Mouse (Mus musculus): ENCODE results near the gene Rabep2. TPM values are rescaled to one million over a fixed set of nuclear protein-coding genes. Genes with fewer than 3 reads are reported as not detected.

Rabep2 gene
- polyA plus RNA-seq, 1 experiment from 2014 or later = 22.8 TPM

GRCm38 (mm10) chr7:126414725-126415124 lies 13.8 kb upstream of the Rabep2 start, which contains the start of gene Cd19:
Gene Cd19, minus strand, starts transcription at chr7:126414889.
- H3K9me3 ChIP-seq = no peaks in the 10 kb centered on the region
- no peak within 1 kb of the TSS for H3K4me2 ChIP-seq
- no peak within 1 kb of the TSS for H3K9ac ChIP-seq
- H3K36me3 ChIP-seq = no peaks in the 10 kb centered on the region
- no peaks in the 10 kb centered on the region for H3K27me3 ChIP-seq
- H3K27ac ChIP-seq (replicated peaks) = no peak within 1 kb of the TSS
- no peak for ATAC-seq (ENCODE audit: low FRiP score, low read depth)
- WGBS = 90% methylated on average over 6 of the region's 6 CpGs
- H3K4me3 ChIP-seq = no peak within 1 kb of the TSS
- no peaks in the 10 kb centered on the region for H3K4me1 ChIP-seq (replicated peaks)

DNA sequence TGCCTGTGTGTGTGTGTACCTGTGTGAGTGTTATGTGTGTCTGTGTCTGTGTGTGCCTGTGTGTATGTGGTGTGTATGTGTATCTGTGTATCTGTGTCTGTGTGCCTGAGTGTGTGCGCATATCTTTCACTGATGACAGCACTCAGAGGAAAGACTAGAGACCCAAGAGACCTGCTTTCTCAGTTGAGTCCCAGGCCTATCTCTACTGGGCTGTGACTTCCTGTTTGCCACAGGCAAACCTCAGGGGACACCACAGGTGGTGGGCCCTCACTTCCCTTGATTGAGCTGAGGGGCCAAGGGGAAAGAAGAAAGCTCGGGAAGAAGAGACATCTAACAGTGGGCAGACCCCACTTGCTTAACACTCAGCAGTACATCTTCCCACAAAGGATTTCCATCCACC lies 11.9 kb upstream of the Rabep2 start:
- no peak for ATAC-seq (ENCODE audit: low FRiP score, low read depth)

DNA sequence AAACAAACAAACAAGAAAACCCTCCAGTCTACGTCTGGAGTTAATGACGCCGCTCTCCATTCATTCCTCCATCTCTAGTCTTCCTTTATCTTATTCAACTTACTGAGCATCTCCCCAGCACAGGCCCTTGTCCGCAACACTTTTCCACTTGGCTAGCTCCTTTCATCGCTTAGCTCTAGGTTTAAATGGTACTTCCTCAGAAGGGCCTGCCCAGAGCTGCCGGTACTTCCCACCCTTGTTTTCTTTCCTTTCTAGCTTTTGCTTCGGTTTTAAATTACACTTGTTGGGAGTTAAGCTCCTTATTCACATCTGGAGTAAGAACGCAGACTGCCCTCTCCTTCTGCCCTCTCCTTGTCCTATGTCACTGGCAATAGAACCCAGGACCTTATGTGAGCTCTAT lies 11.5 kb upstream of the Rabep2 start:
- no peak for ATAC-seq (ENCODE audit: low FRiP score, low read depth)
- Histone ChIP-seq H3K9ac (no peak overlapping the region), H3K4me3 (no peak overlapping the region), H3K9me3 (no peaks in the 10 kb centered on the region), H3K36me3 (no peaks in the 10 kb centered on the region), H3K4me2 (no peak overlapping the region), H3K4me1 (replicated peaks) (no peaks in the 10 kb centered on the region), H3K27ac (replicated peaks) (no peak overlapping the region), H3K27me3 (no peaks in the 10 kb centered on the region)
- WGBS = 12% methylated on average over 8 of the region's 8 CpGs

More for the DNA sequence above, 11.9 kb upstream of the Rabep2 start:
- Histone ChIP-seq H3K4me2 (no peak overlapping the region), H3K9me3 (no peaks in the 10 kb centered on the region), H3K27ac (replicated peaks) (no peak overlapping the region), H3K27me3 (no peaks in the 10 kb centered on the region), H3K4me3 (no peak overlapping the region), H3K9ac (no peak overlapping the region), H3K36me3 (no peaks in the 10 kb centered on the region), H3K4me1 (replicated peaks) (no peaks in the 10 kb centered on the region)
- 59% methylated on average over 2 of the region's 2 CpGs for WGBS

DNA sequence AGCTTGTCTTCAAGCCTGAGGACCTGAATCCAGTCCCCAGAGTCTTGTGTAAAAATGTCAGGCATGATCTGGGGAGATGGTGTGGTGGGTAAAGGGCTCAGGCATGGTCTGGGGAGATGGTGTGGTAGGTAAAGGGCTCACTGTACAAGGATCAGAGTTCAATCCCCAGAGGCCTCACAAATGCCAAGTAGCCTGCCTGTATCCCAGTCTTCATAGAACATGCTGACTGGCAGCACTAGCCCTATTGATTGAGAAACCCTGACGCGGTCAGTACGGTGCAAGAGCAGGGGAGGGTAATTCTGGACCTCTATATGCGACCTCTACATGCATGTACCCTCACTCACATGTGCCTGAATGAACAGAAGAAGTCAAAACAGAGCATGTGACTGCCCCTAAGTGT lies 11.0 kb upstream of the Rabep2 start:
- Histone ChIP-seq H3K4me2 (no peak overlapping the region), H3K27ac (replicated peaks) (no peak overlapping the region), H3K27me3 (no peaks in the 10 kb centered on the region), H3K36me3 (no peaks in the 10 kb centered on the region), H3K4me3 (no peak overlapping the region), H3K9ac (no peak overlapping the region), H3K9me3 (no peaks in the 10 kb centered on the region), H3K4me1 (replicated peaks) (no peaks in the 10 kb centered on the region)
- 81% methylated on average over 4 of the region's 4 CpGs for WGBS
- no peak for ATAC-seq (ENCODE audit: low FRiP score, low read depth)

DNA sequence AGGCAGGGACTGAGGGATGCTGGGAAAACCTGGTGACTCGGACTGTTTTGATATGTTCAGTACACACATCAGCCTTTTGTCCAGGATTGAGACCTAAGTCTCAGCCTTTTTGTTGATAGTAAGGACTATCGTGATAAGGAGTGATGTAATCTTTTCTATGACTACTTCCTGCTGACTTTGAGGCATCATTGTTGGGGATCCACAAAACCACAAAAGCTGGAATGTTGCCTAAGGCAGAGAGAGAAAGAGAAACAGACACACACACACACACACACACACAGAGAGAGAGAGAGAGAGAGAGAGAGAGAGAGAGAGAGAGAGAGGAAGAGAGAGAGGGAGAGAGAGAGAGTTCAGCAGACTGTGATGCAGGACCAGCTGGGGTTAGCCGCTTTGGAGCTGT lies 10.1 kb upstream of the Rabep2 start:
- no peak overlapping the region for H3K9ac ChIP-seq
- no peaks in the 10 kb centered on the region for H3K4me1 ChIP-seq (replicated peaks)
- H3K27ac ChIP-seq (replicated peaks) = no peak overlapping the region
- no peaks in the 10 kb centered on the region for H3K9me3 ChIP-seq
- no peak overlapping the region for H3K4me2 ChIP-seq
- 78% methylated on average over 3 of the region's 3 CpGs for WGBS
- no peaks in the 10 kb centered on the region for H3K36me3 ChIP-seq
- H3K27me3 ChIP-seq = no peaks in the 10 kb centered on the region
- H3K4me3 ChIP-seq = no peak overlapping the region
- ATAC-seq (ENCODE audit: low FRiP score, low read depth) = no peak

DNA sequence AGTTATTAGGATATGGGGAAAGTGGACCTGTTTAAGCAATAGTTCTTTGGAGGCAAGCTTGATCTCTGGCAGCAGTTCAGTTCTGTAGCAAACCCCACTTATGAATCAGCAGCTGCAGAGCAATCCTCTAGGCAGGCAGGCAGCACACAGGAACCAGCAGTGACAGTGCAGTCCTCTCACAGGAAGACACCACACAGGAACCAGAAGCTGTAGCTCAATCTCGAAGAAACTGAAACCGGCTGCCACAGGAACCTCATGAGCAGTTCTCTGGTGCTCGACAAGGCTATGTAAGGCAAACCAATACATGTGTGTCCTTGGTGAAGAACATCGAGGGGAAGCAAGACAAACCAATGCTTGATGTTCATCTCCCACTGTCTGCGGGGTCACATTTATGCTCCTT lies 6.8 kb upstream of the Rabep2 start:
- H3K36me3 ChIP-seq = no peaks in the 10 kb centered on the region
- H3K4me3 ChIP-seq = no peak overlapping the region
- no peaks in the 10 kb centered on the region for H3K4me1 ChIP-seq (replicated peaks)
- WGBS = 91% methylated on average over 5 of the region's 5 CpGs
- no peaks in the 10 kb centered on the region for H3K27me3 ChIP-seq
- no peak overlapping the region for H3K4me2 ChIP-seq
- no peaks in the 10 kb centered on the region for H3K9me3 ChIP-seq
- no peak overlapping the region for H3K9ac ChIP-seq
- no peak overlapping the region for H3K27ac ChIP-seq (replicated peaks)
- ATAC-seq (ENCODE audit: low FRiP score, low read depth) = no peak

- Histone ChIP-seq H3K27me3 (no peaks in the 10 kb centered on the region), H3K4me2 (no peak overlapping the region), H3K27ac (replicated peaks) (no peak overlapping the region), H3K9me3 (no peaks in the 10 kb centered on the region), H3K36me3 (no peaks in the 10 kb centered on the region), H3K9ac (no peak overlapping the region), H3K4me1 (replicated peaks) (peaks cover 12% of the 10 kb centered on the region), H3K4me3 (no peak overlapping the region)
- 84% methylated on average over 6 of the region's 6 CpGs for WGBS
- no peak for ATAC-seq (ENCODE audit: low FRiP score, low read depth)
These were observed 4.4 kb upstream of the Rabep2 start for GRCm38 (mm10) chr7:126424161-126424560.

- 70% methylated on average over 12 of the region's 13 CpGs for WGBS
- peaks cover 23% of the 10 kb centered on the region for H3K4me1 ChIP-seq (replicated peaks)
- H3K36me3 ChIP-seq = no peaks in the 10 kb centered on the region
- H3K4me3 ChIP-seq = no peak overlapping the region
- no peak overlapping the region for H3K9ac ChIP-seq
- no peak overlapping the region for H3K27ac ChIP-seq (replicated peaks)
- no peak for ATAC-seq (ENCODE audit: low FRiP score, low read depth)
- peak overlapping the region; percentile 63; the same call in 1 of the 2 replicates for H3K4me2 ChIP-seq
- no peaks in the 10 kb centered on the region for H3K9me3 ChIP-seq
- H3K27me3 ChIP-seq = no peaks in the 10 kb centered on the region
These were observed 1.2 kb upstream of the Rabep2 start for GRCm38 (mm10) chr7:126427323-126427860.

GRCm38 (mm10) chr7:126428154-126428553 lies 405 bp upstream of the Rabep2 start:
- Histone ChIP-seq H3K4me3 (peak overlapping the region; percentile 58), H3K4me2 (peak overlapping the region; percentile 63), H3K9ac (peak overlapping the region; percentile 70), H3K9me3 (no peaks in the 10 kb centered on the region), H3K4me1 (replicated peaks) (peaks cover 23% of the 10 kb centered on the region), H3K36me3 (peaks cover 4% of the 10 kb centered on the region; the same call in 1 of the 2 replicates), H3K27me3 (no peaks in the 10 kb centered on the region), H3K27ac (replicated peaks) (peak overlapping the region; percentile 91)
- no peak for ATAC-seq (ENCODE audit: low FRiP score, low read depth)
- WGBS = 18% methylated on average over 4 of the region's 4 CpGs

DNA sequence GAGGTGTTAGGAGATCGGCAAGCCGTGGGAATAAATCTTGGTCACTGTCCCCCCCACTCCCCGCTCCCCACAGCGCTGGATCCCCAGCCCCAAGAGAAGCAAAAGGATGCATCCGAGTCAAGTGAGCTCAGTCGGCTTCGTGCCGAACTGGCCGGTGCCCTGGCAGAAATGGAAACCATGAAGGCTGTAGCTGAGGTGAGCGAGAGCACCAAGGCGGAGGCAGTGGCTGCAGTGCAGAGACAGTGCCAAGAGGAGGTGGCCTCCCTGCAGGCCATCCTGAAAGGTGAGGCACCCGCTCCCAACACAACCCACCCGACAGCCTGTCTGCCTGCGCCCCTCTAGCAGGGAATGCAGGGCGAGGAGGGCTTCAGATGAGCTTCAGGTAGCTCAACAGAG lies 942 bp downstream of the Rabep2 start:
- 29% methylated on average over 15 of the region's 15 CpGs for WGBS
- ATAC-seq (ENCODE audit: low FRiP score, low read depth) = peak; percentile 49

DNA sequence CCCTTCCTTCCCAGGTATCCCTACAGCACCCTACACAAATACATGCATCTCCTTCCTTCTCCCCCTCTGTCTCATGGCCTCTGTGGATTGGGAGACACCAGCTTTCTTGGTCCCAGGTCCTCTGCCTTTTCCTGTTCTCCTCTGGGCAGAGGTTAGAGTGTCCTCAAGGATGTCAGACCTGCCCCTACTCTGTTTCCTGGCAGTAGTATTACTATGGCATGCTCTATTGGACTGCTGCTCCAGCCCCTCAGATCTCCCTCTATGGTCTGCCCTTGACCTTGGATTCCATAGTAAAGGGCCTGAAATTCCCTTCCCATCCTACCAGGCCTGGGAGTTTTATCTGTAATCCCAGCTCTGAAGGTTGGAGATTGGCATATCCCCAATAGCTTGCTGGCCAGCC lies 1.6 kb downstream of the Rabep2 start:
- H3K9ac ChIP-seq = no peak overlapping the region
- no peak for ATAC-seq (ENCODE audit: low FRiP score, low read depth)
- H3K27me3 ChIP-seq = no peaks in the 10 kb centered on the region
- H3K27ac ChIP-seq (replicated peaks) = no peak overlapping the region
- no peak overlapping the region; the same call in 1 of the 2 replicates for H3K4me3 ChIP-seq
- no peak overlapping the region for H3K4me2 ChIP-seq
- H3K4me1 ChIP-seq (replicated peaks) = peaks cover 23% of the 10 kb centered on the region
- no peaks in the 10 kb centered on the region for H3K9me3 ChIP-seq
- H3K36me3 ChIP-seq = peaks cover 15% of the 10 kb centered on the region

More for the DNA sequence above, 942 bp downstream of the Rabep2 start:
- Histone ChIP-seq H3K27ac (replicated peaks) (peak overlapping the region; percentile 91), H3K9ac (peak overlapping the region; percentile 70), H3K27me3 (no peaks in the 10 kb centered on the region), H3K36me3 (peaks cover 12% of the 10 kb centered on the region), H3K4me3 (peak overlapping the region; percentile 58), H3K4me1 (replicated peaks) (peaks cover 23% of the 10 kb centered on the region), H3K9me3 (no peaks in the 10 kb centered on the region), H3K4me2 (peak overlapping the region; percentile 63)

DNA sequence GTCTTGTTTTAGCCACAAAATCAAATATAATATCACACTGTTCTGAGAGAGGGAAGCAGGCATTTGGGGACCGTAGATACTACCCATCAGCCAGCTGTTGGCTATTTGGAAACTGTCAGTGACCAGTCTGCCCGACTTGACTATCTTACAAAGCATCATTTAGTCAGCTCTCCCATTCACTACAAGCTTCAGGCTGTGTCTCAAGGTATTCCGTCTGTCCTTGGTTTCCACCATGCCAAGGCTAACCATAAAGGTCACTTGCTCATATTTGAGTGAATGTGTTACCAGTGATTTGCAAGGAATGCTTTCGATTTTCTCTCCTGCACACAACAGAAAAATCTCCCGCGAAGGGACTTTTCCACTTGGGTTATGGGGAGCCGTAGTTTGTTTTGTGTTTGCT lies 6.2 kb downstream of the Rabep2 start:
- peaks cover 15% of the 10 kb centered on the region for H3K36me3 ChIP-seq
- no peak overlapping the region for H3K9ac ChIP-seq
- H3K27me3 ChIP-seq = no peaks in the 10 kb centered on the region
- no peak overlapping the region for H3K4me3 ChIP-seq
- no peaks in the 10 kb centered on the region for H3K9me3 ChIP-seq
- H3K4me1 ChIP-seq (replicated peaks) = peaks cover 10% of the 10 kb centered on the region
- no peak for ATAC-seq (ENCODE audit: low FRiP score, low read depth)
- 93% methylated on average over 7 of the region's 7 CpGs for WGBS
- H3K27ac ChIP-seq (replicated peaks) = no peak overlapping the region
- no peak overlapping the region for H3K4me2 ChIP-seq

- Histone ChIP-seq H3K4me1 (replicated peaks) (0 out of 2 replicates have a peak, but pooled peaks cover 3% of the 10 kb centered on the region), H3K9me3 (no peaks in the 10 kb centered on the region), H3K9ac (no peak overlapping the region), H3K36me3 (peaks cover 15% of the 10 kb centered on the region), H3K4me3 (no peak overlapping the region), H3K4me2 (no peak overlapping the region), H3K27me3 (no peaks in the 10 kb centered on the region), H3K27ac (replicated peaks) (no peak overlapping the region)
- no peak for ATAC-seq (ENCODE audit: low FRiP score, low read depth)
- WGBS = 90% methylated on average over 3 of the region's 3 CpGs
These were observed 7.2 kb downstream of the Rabep2 start for GRCm38 (mm10) chr7:126435801-126436200.

Data from hindbrain, embryonic 15.5 days (tissue).